Mouse (Mus musculus): ENCODE measurements around the gene Kcnmb4. TPM values are rescaled to one million over a fixed set of nuclear protein-coding genes. Genes with fewer than 3 reads are reported as not detected.

The Kcnmb4 gene
- total RNA-seq, 2 experiments from 2014 or later: 102 TPM

- no peak for DNase-seq (ENCODE audit: extremely low spot score in 1 of 2, low spot score in 2 of 2)
- TF ChIP-seq CTCF (IDR thresholded peaks at IDR 0.05): no peak
- intact Hi-C loops (cut with DNase I): no loop called here
- Histone ChIP-seq H3K27ac (no peak overlapping the region), H3K4me3 (no peak overlapping the region)
Observed at GRCm38 (mm10) chr10:116448166-116448565, 25.5 kb downstream of the Kcnmb4 start.

GRCm38 (mm10) chr10:116447176-116447575 is 26.5 kb downstream of the Kcnmb4 start:
- H3K27ac ChIP-seq: no peak overlapping the region
- H3K4me3 ChIP-seq: no peak overlapping the region
- no peak for TF ChIP-seq CTCF (IDR thresholded peaks at IDR 0.05)
- intact Hi-C loops (cut with DNase I): no loop called here
- no peak for DNase-seq (ENCODE audit: extremely low spot score in 1 of 2, low spot score in 2 of 2)

- no peak for TF ChIP-seq CTCF (IDR thresholded peaks at IDR 0.05)
- no peak for DNase-seq (ENCODE audit: extremely low spot score in 1 of 2, low spot score in 2 of 2)
- Histone ChIP-seq H3K27ac (no peak overlapping the region), H3K4me3 (no peak overlapping the region)
- intact Hi-C loops (cut with DNase I): no loop called here
Observed at GRCm38 (mm10) chr10:116446040-116446439, 27.6 kb downstream of the Kcnmb4 start.

GRCm38 (mm10) chr10:116444826-116445225 is 28.9 kb downstream of the Kcnmb4 start:
- intact Hi-C loops (cut with DNase I): no loop called here
- no peak for DNase-seq (ENCODE audit: extremely low spot score in 1 of 2, low spot score in 2 of 2)
- TF ChIP-seq CTCF (IDR thresholded peaks at IDR 0.05): no peak
- H3K27ac ChIP-seq: no peak overlapping the region
- no peak overlapping the region for H3K4me3 ChIP-seq

- intact Hi-C loops (cut with DNase I): no loop called here
- Histone ChIP-seq H3K27ac (no peak overlapping the region), H3K4me3 (no peak overlapping the region)
- no peak for DNase-seq (ENCODE audit: extremely low spot score in 1 of 2, low spot score in 2 of 2)
- TF ChIP-seq CTCF (IDR thresholded peaks at IDR 0.05): no peak; the same call in 1 of the 2 replicates
Observed at GRCm38 (mm10) chr10:116444371-116444770, 29.3 kb downstream of the Kcnmb4 start.

GRCm38 (mm10) chr10:116440946-116441345 is 32.7 kb downstream of the Kcnmb4 start:
- intact Hi-C loops (cut with DNase I): no loop called here
- DNase-seq (ENCODE audit: extremely low spot score in 1 of 2, low spot score in 2 of 2): no peak
- Histone ChIP-seq H3K27ac (no peak overlapping the region), H3K4me3 (no peak overlapping the region)
- TF ChIP-seq CTCF (IDR thresholded peaks at IDR 0.05): no peak

GRCm38 (mm10) chr10:116440088-116440487 is 33.6 kb downstream of the Kcnmb4 start:
- no peak for DNase-seq (ENCODE audit: extremely low spot score in 1 of 2, low spot score in 2 of 2)
- TF ChIP-seq CTCF (IDR thresholded peaks at IDR 0.05): no peak
- Histone ChIP-seq H3K27ac (no peak overlapping the region; the same call in 1 of the 2 replicates), H3K4me3 (no peak overlapping the region)
- intact Hi-C loops (cut with DNase I): no loop called here

- no peak for DNase-seq (ENCODE audit: extremely low spot score in 1 of 2, low spot score in 2 of 2)
- H3K27ac ChIP-seq: peak overlapping the region; percentile 32; the same call in 1 of the 2 replicates
- no peak for TF ChIP-seq CTCF (IDR thresholded peaks at IDR 0.05)
Observed at GRCm38 (mm10) chr10:116435455-116435854, 38.2 kb downstream of the Kcnmb4 start.

GRCm38 (mm10) chr10:116432421-116432820 is 41.3 kb downstream of the Kcnmb4 start:
- TF ChIP-seq CTCF (IDR thresholded peaks at IDR 0.05): no peak
- H3K27ac ChIP-seq: 0 out of 2 replicates have a peak overlapping the region, but pooled peaks have one; percentile 28
- intact Hi-C loops (cut with DNase I): no loop called here
- no peak for DNase-seq (ENCODE audit: extremely low spot score in 1 of 2, low spot score in 2 of 2)
- H3K4me3 ChIP-seq: no peak overlapping the region

More at GRCm38 (mm10) chr10:116435455-116435854, 38.2 kb downstream of the Kcnmb4 start:
- H3K4me3 ChIP-seq: no peak overlapping the region
- intact Hi-C loops (cut with DNase I): no loop called here

GRCm38 (mm10) chr10:116428026-116428780 is 45.5 kb downstream of the Kcnmb4 start:
- intact Hi-C loops (cut with DNase I): loop anchor here (1.0 to 2.0 kb wide), 3 partner anchors 24 to 153 kb away; partner anchors contain the start of gene Cnot2
- H3K4me3 ChIP-seq: peak overlapping the region; percentile 5
- H3K27ac ChIP-seq: peak overlapping the region; percentile 87
- TF ChIP-seq CTCF (IDR thresholded peaks at IDR 0.05): no peak
- peak; percentile 68 to 77 for DNase-seq (ENCODE audit: extremely low spot score in 1 of 2, low spot score in 2 of 2)

GRCm38 (mm10) chr10:116426176-116426575 is 47.5 kb downstream of the Kcnmb4 start:
- H3K27ac ChIP-seq: no peak overlapping the region
- no peak for TF ChIP-seq CTCF (IDR thresholded peaks at IDR 0.05)
- H3K4me3 ChIP-seq: no peak overlapping the region
- intact Hi-C loops (cut with DNase I): no loop called here
- peak in 1 of 2 experiments; percentile 25 for DNase-seq (ENCODE audit: extremely low spot score in 1 of 2, low spot score in 2 of 2)

GRCm38 (mm10) chr10:116424921-116425320 is 48.8 kb downstream of the Kcnmb4 start:
- no peak for DNase-seq (ENCODE audit: extremely low spot score in 1 of 2, low spot score in 2 of 2)
- intact Hi-C loops (cut with DNase I): no loop called here
- Histone ChIP-seq H3K4me3 (no peak overlapping the region), H3K27ac (no peak overlapping the region)
- no peak for TF ChIP-seq CTCF (IDR thresholded peaks at IDR 0.05)

GRCm38 (mm10) chr10:116422551-116422950 is 51.1 kb downstream of the Kcnmb4 start:
- TF ChIP-seq CTCF (IDR thresholded peaks at IDR 0.05): no peak
- no peak overlapping the region for H3K27ac ChIP-seq
- no peak overlapping the region for H3K4me3 ChIP-seq
- intact Hi-C loops (cut with DNase I): no loop called here
- DNase-seq (ENCODE audit: extremely low spot score in 1 of 2, low spot score in 2 of 2): no peak

Measured in left cerebral cortex, adult 2 months (tissue).